Mouse (Mus musculus): ENCODE measurements around the gene Lingo1. TPM values are rescaled to one million over a fixed set of nuclear protein-coding genes. Genes with fewer than 3 reads are reported as not detected.

Gene Lingo1
- polyA plus RNA-seq, 1 experiment: 6.7 TPM

DNA sequence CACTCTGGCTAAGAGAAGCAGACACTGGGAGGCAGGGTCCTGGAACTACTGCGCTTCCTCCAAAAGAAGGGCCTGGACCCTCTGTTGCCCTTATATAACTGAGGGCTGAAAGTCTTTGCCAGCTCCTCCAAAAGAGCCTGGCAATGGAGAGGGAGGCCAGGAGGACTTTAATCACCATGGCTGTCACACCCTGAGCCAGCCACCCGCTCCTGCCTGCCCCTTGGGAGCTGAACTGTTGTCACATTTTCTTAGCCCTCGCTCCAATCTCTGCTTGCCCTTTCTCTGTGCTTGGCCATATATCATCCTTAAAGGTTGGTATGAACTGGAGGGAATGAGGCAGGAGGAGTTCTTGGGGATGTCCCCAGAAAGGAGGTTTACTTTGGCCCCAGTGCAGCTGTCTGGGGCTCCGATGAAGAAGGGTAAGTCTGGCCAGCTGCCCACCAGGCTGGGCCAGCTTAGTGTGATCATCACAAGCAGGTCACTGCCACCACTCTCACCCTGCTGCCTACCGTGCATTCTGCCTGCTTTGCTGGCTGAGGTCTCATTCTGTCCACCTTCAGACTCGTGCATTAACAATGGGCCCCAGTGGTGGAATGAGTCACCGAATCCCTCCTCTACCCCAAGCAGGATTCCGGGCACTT, 204.9 kb downstream of the Lingo1 start:
- Histone ChIP-seq H3K36me3 (ENCODE audit: control insufficient read depth, insufficient read depth, low read length) (no peaks in the 10 kb centered on the region), H3K4me1 (ENCODE audit: control insufficient read depth, insufficient read depth, insufficient read length) (no peaks in the 10 kb centered on the region), H3K27ac (ENCODE audit: insufficient read depth, low read length) (no peak overlapping the region), H3K4me3 (ENCODE audit: extremely low read depth, insufficient read depth, insufficient read length) (no peak overlapping the region), H3K27me3 (ENCODE audit: control insufficient read depth, insufficient read depth, low read length) (no peaks in the 10 kb centered on the region)
- no peak for DNase-seq (ENCODE audit: low read depth in 1 of 2, low spot score in 2 of 2)
- TF ChIP-seq POLR2A (IDR thresholded peaks at IDR 0.05; ENCODE audit: low read depth, low read length) (no peak), CTCF (IDR thresholded peaks at IDR 0.05; ENCODE audit: extremely low read depth, insufficient read depth, insufficient read length, insufficient replicate concordance) (no peak)
- WGBS: 89% methylated on average over 8 of the region's 8 CpGs

GRCm38 (mm10) chr9:56589762-56590161, 206.5 kb downstream of the Lingo1 start:
- no peaks in the 10 kb centered on the region for H3K36me3 ChIP-seq (ENCODE audit: control insufficient read depth, insufficient read depth, low read length)
- DNase-seq (ENCODE audit: low read depth in 1 of 2, low spot score in 2 of 2): no peak
- WGBS: 89% methylated on average over 5 of the region's 5 CpGs
- no peak overlapping the region for H3K4me3 ChIP-seq (ENCODE audit: extremely low read depth, insufficient read depth, insufficient read length)
- H3K27me3 ChIP-seq (ENCODE audit: control insufficient read depth, insufficient read depth, low read length): no peaks in the 10 kb centered on the region
- no peak overlapping the region for H3K27ac ChIP-seq (ENCODE audit: insufficient read depth, low read length)
- TF ChIP-seq POLR2A (IDR thresholded peaks at IDR 0.05; ENCODE audit: low read depth, low read length) (no peak), CTCF (IDR thresholded peaks at IDR 0.05; ENCODE audit: extremely low read depth, insufficient read depth, insufficient read length, insufficient replicate concordance) (no peak)
- H3K4me1 ChIP-seq (ENCODE audit: control insufficient read depth, insufficient read depth, insufficient read length): no peaks in the 10 kb centered on the region

- WGBS: 76% methylated on average over 7 of the region's 7 CpGs
- Histone ChIP-seq H3K36me3 (ENCODE audit: control insufficient read depth, insufficient read depth, low read length) (no peaks in the 10 kb centered on the region), H3K27me3 (ENCODE audit: control insufficient read depth, insufficient read depth, low read length) (no peaks in the 10 kb centered on the region), H3K4me1 (ENCODE audit: control insufficient read depth, insufficient read depth, insufficient read length) (no peaks in the 10 kb centered on the region), H3K4me3 (ENCODE audit: extremely low read depth, insufficient read depth, insufficient read length) (no peak overlapping the region), H3K27ac (ENCODE audit: insufficient read depth, low read length) (no peak overlapping the region)
- no peak for DNase-seq (ENCODE audit: low read depth in 1 of 2, low spot score in 2 of 2)
- no peak for TF ChIP-seq CTCF (IDR thresholded peaks at IDR 0.05; ENCODE audit: extremely low read depth, insufficient read depth, insufficient read length, insufficient replicate concordance)
- TF ChIP-seq POLR2A (IDR thresholded peaks at IDR 0.05; ENCODE audit: low read depth, low read length): no peak
Measured at GRCm38 (mm10) chr9:56584043-56584424, 212.2 kb downstream of the Lingo1 start.

DNA sequence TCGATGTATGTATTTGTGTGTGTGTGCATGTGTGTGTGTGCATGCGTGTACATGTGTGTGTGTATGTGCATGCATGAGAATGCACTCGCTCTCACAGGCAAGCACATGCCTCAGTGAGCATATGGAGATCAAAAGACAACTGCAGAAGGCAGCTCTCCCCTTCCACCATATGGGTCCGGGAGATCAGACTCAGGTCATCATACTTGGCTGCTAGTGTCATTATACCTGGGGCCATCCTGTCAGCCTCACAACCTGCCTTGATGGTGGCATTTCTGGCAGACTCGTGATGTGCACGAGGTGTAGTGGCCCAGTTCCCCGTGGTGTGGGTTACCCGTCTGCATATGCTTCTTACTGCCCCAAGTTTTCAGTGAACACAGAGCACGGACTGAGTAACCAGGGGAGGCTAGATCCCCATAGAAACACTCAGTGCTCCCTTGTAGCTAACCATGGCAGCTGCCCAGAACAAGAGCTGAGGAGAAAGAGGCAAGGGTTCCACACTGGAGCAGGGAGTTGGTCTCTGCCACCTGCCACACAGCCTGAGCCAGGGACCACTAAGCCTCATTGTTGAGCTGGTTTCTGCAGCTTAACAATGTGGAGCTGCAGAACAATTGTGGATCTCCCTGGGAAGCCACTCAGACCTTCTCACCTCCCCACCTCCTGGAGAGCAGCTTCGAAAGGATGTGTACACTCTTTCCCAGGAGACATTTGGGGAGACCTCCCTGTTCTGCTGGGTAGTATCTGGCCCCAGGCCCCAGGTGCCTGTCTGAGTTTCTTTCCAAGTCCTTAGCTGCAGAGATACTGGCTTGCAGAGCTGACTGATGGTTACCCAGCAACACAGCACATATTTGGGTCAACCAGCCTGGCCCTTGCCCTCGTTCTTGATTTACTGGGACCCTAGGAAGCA, 212.9 kb downstream of the Lingo1 start:
- DNase-seq (ENCODE audit: low read depth in 1 of 2, low spot score in 2 of 2): no peak
- H3K27me3 ChIP-seq (ENCODE audit: control insufficient read depth, insufficient read depth, low read length): no peaks in the 10 kb centered on the region
- TF ChIP-seq CTCF (IDR thresholded peaks at IDR 0.05; ENCODE audit: extremely low read depth, insufficient read depth, insufficient read length, insufficient replicate concordance): no peak
- no peak for TF ChIP-seq POLR2A (IDR thresholded peaks at IDR 0.05; ENCODE audit: low read depth, low read length)
- H3K27ac ChIP-seq (ENCODE audit: insufficient read depth, low read length): no peak overlapping the region
- H3K4me3 ChIP-seq (ENCODE audit: extremely low read depth, insufficient read depth, insufficient read length): no peak overlapping the region
- no peaks in the 10 kb centered on the region for H3K36me3 ChIP-seq (ENCODE audit: control insufficient read depth, insufficient read depth, low read length)
- H3K4me1 ChIP-seq (ENCODE audit: control insufficient read depth, insufficient read depth, insufficient read length): no peaks in the 10 kb centered on the region
- 72% methylated on average over 11 of the region's 11 CpGs for WGBS

GRCm38 (mm10) chr9:56582628-56583027, 213.6 kb downstream of the Lingo1 start:
- H3K27me3 ChIP-seq (ENCODE audit: control insufficient read depth, insufficient read depth, low read length): no peaks in the 10 kb centered on the region
- H3K4me1 ChIP-seq (ENCODE audit: control insufficient read depth, insufficient read depth, insufficient read length): no peaks in the 10 kb centered on the region
- TF ChIP-seq POLR2A (IDR thresholded peaks at IDR 0.05; ENCODE audit: low read depth, low read length): no peak
- no peak for TF ChIP-seq CTCF (IDR thresholded peaks at IDR 0.05; ENCODE audit: extremely low read depth, insufficient read depth, insufficient read length, insufficient replicate concordance)
- no peak overlapping the region for H3K27ac ChIP-seq (ENCODE audit: insufficient read depth, low read length)
- WGBS: 19% methylated on average over 8 of the region's 8 CpGs
- H3K36me3 ChIP-seq (ENCODE audit: control insufficient read depth, insufficient read depth, low read length): no peaks in the 10 kb centered on the region
- no peak overlapping the region for H3K4me3 ChIP-seq (ENCODE audit: extremely low read depth, insufficient read depth, insufficient read length)
- no peak for DNase-seq (ENCODE audit: low read depth in 1 of 2, low spot score in 2 of 2)

DNA sequence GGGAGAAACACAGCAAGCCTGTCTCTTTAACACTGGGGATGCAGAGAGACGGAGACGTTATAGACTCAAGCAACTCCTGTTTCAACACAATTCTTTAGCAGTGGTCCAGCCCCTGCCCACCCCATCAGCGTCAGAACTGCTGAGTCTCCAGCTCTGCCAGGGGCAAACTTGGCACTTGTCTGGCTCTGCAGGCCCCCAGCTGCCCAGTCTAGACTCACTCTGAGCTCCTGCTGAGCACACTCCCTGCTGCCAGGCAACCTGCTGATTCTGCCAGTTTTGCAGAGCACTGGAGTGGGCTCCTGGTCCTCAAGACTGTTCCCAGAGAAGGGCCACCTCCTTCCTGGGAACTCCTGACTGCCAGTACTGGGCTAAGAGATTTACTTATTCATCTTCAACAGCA, 214.6 kb downstream of the Lingo1 start:
- Histone ChIP-seq H3K27ac (ENCODE audit: insufficient read depth, low read length) (no peak overlapping the region), H3K4me3 (ENCODE audit: extremely low read depth, insufficient read depth, insufficient read length) (no peak overlapping the region), H3K27me3 (ENCODE audit: control insufficient read depth, insufficient read depth, low read length) (no peaks in the 10 kb centered on the region), H3K4me1 (ENCODE audit: control insufficient read depth, insufficient read depth, insufficient read length) (no peaks in the 10 kb centered on the region), H3K36me3 (ENCODE audit: control insufficient read depth, insufficient read depth, low read length) (no peaks in the 10 kb centered on the region)
- WGBS: 81% methylated on average over 3 of the region's 3 CpGs
- no peak for TF ChIP-seq POLR2A (IDR thresholded peaks at IDR 0.05; ENCODE audit: low read depth, low read length)
- no peak for TF ChIP-seq CTCF (IDR thresholded peaks at IDR 0.05; ENCODE audit: extremely low read depth, insufficient read depth, insufficient read length, insufficient replicate concordance)
- no peak for DNase-seq (ENCODE audit: low read depth in 1 of 2, low spot score in 2 of 2)

DNA sequence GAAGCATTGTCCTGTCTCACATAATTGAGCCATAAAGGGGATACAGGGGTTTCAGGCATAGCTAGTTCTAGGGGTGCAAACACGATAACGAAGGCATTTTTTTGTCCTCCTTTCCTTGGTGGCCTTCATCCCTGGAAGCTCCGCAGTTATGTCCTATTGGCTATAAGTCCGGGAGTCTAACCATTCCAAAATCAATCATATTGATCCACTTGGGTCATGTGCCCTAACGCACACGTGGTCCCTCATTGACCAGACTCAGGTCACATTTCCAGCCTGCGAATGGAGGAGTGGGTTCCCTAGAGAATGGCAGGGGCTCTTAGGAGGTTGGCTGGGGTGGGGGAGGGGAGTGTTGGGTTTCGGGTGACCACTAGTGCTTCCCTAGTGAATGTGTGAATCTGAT, 215.3 kb downstream of the Lingo1 start:
- no peak overlapping the region for H3K27ac ChIP-seq (ENCODE audit: insufficient read depth, low read length)
- DNase-seq (ENCODE audit: low read depth in 1 of 2, low spot score in 2 of 2): no peak
- 92% methylated on average over 8 of the region's 8 CpGs for WGBS
- H3K27me3 ChIP-seq (ENCODE audit: control insufficient read depth, insufficient read depth, low read length): no peaks in the 10 kb centered on the region
- no peaks in the 10 kb centered on the region for H3K4me1 ChIP-seq (ENCODE audit: control insufficient read depth, insufficient read depth, insufficient read length)
- no peaks in the 10 kb centered on the region for H3K36me3 ChIP-seq (ENCODE audit: control insufficient read depth, insufficient read depth, low read length)
- no peak for TF ChIP-seq POLR2A (IDR thresholded peaks at IDR 0.05; ENCODE audit: low read depth, low read length)
- TF ChIP-seq CTCF (IDR thresholded peaks at IDR 0.05; ENCODE audit: extremely low read depth, insufficient read depth, insufficient read length, insufficient replicate concordance): no peak
- no peak overlapping the region for H3K4me3 ChIP-seq (ENCODE audit: extremely low read depth, insufficient read depth, insufficient read length)

Measured in spleen, adult 2 months (tissue).